Mouse (Mus musculus) splenic B cell, adult 2 months (primary cell): Measurements from ENCODE around the gene Snap91.

Source experiments
- DNase-seq: peaks from one replicate; pipeline ENCODE4 v3.0.0-alpha.2; 2011; ENCODE audit warnings: low read depth, low spot score
- H3K27me3 ChIP-seq: 2 replicates; pipeline ENCODE4 v1.6.1; 2012; ENCODE audit warnings: mild to moderate bottlenecking, low read length, moderate library complexity, mixed read lengths; ENCODE audit not compliant: control insufficient read depth, poor library complexity, insufficient read depth, severe bottlenecking
- H3K36me3 ChIP-seq: 2 replicates; pipeline ENCODE4 v1.6.1; 2012; ENCODE audit warnings: mild to moderate bottlenecking, low read length, moderate library complexity, mixed read lengths; ENCODE audit not compliant: control insufficient read depth, poor library complexity, insufficient read depth, severe bottlenecking

Snap91 gene

GRCm38 (mm10) chr9:86742959-86743911 lies 137.2 kb downstream of the Snap91 start, which contains the start of gene Prss35:
Gene Prss35, plus strand, starts transcription at chr9:86743649.
- DNase-seq: no peak
- H3K36me3 ChIP-seq: no peaks in the 10 kb centered on the region
- no peaks in the 10 kb centered on the region for H3K27me3 ChIP-seq

- H3K36me3 ChIP-seq: no peaks in the 10 kb centered on the region
- no peaks in the 10 kb centered on the region for H3K27me3 ChIP-seq
- no peak for DNase-seq
These were observed 140.5 kb downstream of the Snap91 start for GRCm38 (mm10) chr9:86739971-86740370.

- DNase-seq: no peak
- Histone ChIP-seq H3K27me3 (no peaks in the 10 kb centered on the region), H3K36me3 (no peaks in the 10 kb centered on the region)
These were observed 141.7 kb downstream of the Snap91 start for GRCm38 (mm10) chr9:86738801-86739200.

- H3K27me3 ChIP-seq: no peaks in the 10 kb centered on the region
- no peak for DNase-seq
- no peaks in the 10 kb centered on the region for H3K36me3 ChIP-seq
These were observed 142.4 kb downstream of the Snap91 start for GRCm38 (mm10) chr9:86738067-86738466.

- DNase-seq: no peak
These were observed 143.5 kb downstream of the Snap91 start for GRCm38 (mm10) chr9:86736991-86737390.

GRCm38 (mm10) chr9:86734795-86735194 lies 145.7 kb downstream of the Snap91 start:
- no peaks in the 10 kb centered on the region for H3K27me3 ChIP-seq
- no peaks in the 10 kb centered on the region for H3K36me3 ChIP-seq
- DNase-seq: no peak

More at GRCm38 (mm10) chr9:86736991-86737390, 143.5 kb downstream of the Snap91 start:
- Histone ChIP-seq H3K27me3 (no peaks in the 10 kb centered on the region), H3K36me3 (no peaks in the 10 kb centered on the region)

GRCm38 (mm10) chr9:86734357-86734756 lies 146.1 kb downstream of the Snap91 start:
- no peak for DNase-seq
- no peaks in the 10 kb centered on the region for H3K27me3 ChIP-seq
- H3K36me3 ChIP-seq: no peaks in the 10 kb centered on the region

GRCm38 (mm10) chr9:86729811-86730210 lies 150.6 kb downstream of the Snap91 start:
- H3K27me3 ChIP-seq: no peaks in the 10 kb centered on the region
- no peak for DNase-seq
- no peaks in the 10 kb centered on the region for H3K36me3 ChIP-seq

- DNase-seq: no peak
- H3K27me3 ChIP-seq: no peaks in the 10 kb centered on the region
- H3K36me3 ChIP-seq: no peaks in the 10 kb centered on the region
These were observed 151.4 kb downstream of the Snap91 start for GRCm38 (mm10) chr9:86729084-86729483.

GRCm38 (mm10) chr9:86728214-86728814 lies 152.1 kb downstream of the Snap91 start:
- Histone ChIP-seq H3K27me3 (no peaks in the 10 kb centered on the region), H3K36me3 (no peaks in the 10 kb centered on the region)
- DNase-seq: no peak

GRCm38 (mm10) chr9:86726381-86726720 lies 154.1 kb downstream of the Snap91 start:
- DNase-seq: no peak
- no peaks in the 10 kb centered on the region for H3K27me3 ChIP-seq

GRCm38 (mm10) chr9:86725604-86726380 lies 154.7 kb downstream of the Snap91 start:
- H3K36me3 ChIP-seq: no peaks in the 10 kb centered on the region
- DNase-seq: no peak
- H3K27me3 ChIP-seq: no peaks in the 10 kb centered on the region

More at GRCm38 (mm10) chr9:86726381-86726720, 154.1 kb downstream of the Snap91 start:
- no peaks in the 10 kb centered on the region for H3K36me3 ChIP-seq

- Histone ChIP-seq H3K27me3 (no peaks in the 10 kb centered on the region), H3K36me3 (no peaks in the 10 kb centered on the region)
- no peak for DNase-seq
These were observed 155.4 kb downstream of the Snap91 start for GRCm38 (mm10) chr9:86725066-86725465.

GRCm38 (mm10) chr9:86720794-86721193 lies 159.7 kb downstream of the Snap91 start:
- no peak for DNase-seq
- H3K36me3 ChIP-seq: no peaks in the 10 kb centered on the region
- H3K27me3 ChIP-seq: no peaks in the 10 kb centered on the region

GRCm38 (mm10) chr9:86720227-86720626 lies 160.2 kb downstream of the Snap91 start:
- no peak for DNase-seq

More at GRCm38 (mm10) chr9:86720227-86720626, 160.2 kb downstream of the Snap91 start:
- H3K27me3 ChIP-seq: no peaks in the 10 kb centered on the region
- H3K36me3 ChIP-seq: no peaks in the 10 kb centered on the region
